Mouse (Mus musculus) frontal cortex, postnatal 36 days (tissue): ENCODE data around the gene Adipor1.
"Not testable (repeated sequence)": the region's sequence is repeated elsewhere in the genome, so short reads cannot be mapped to it uniquely, and the experiment has no call there.

ENCODE experiments used
- DNase-seq, 2 experiments: peaks; one replicate each; pipeline ENCODE4 v3.0.0; 2022; ENCODE audit warnings: low spot score in 2 of 2

The Adipor1 gene

DNA sequence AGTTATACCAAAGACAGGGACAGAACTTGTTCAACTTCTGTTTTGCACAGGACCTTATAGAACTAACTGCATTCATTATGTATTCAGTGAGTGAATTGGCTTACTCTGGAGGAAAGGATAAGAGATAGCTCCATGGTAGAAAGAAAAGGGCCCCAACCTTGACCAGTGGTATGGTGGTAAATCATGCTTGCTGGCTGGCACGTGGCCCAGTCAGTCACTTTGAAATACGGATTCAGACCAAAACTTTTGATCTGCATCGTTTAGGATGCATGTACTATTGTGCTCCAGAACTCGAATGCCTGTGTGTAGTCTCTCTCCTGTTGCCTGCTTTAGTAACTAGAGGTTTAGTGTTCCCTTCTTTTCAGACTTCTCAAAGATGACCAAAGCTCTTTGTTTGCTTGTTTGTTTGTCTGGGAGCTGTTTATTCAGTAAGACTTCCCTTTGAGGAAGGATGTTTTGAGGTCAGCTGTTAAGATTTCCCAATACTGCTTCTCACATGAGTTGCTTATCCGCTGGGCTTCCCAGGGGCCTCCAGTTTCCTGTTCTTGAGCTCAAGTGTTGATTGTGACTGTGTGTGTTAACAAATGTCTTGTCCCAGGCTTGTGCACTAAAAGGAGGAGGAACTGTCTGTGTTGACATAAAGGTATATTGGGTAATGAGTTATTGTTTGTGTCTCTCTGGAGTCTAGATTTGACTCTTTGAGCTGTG is 4.7 kb downstream of the Adipor1 start:
- no peak for DNase-seq

DNA sequence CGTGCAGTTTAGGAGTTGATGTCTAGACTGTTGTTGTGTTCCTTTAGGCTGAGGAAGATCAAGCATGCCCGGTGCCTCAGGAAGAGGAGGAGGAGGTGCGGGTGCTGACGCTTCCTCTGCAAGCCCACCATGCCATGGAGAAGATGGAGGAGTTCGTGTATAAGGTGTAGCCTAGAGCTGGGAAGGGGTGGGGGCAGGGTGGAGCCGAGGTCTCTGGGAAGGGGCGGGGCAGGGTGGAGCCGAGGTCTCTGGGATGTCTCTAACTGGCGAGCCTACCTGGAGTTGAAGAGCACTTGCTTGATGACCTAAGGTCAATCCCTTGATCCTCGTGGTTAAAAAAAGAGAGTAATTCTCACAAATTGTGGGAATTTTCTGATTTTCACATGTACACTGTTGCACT is 8.7 kb downstream of the Adipor1 start:
- no peak for DNase-seq

DNA sequence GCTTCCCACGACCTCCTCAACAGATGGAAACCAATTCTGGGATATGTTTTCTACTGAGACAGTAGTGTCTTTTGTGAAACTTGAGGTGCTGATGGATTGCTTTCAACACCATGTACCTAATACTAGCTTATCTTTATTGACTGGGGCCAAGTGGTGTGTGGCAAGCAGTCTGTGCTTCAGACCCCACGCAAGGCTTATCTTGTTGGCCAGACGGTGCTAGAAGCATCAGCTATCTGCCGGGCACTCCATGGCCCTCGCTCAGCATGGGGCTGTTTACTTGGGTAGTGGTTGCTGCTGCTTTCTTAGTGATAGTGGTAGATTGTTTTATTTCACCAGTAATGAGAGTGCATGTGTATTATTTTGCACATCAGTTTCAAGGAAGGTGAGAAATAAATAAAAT is 11.1 kb downstream of the Adipor1 start:
- no peak for DNase-seq

DNA sequence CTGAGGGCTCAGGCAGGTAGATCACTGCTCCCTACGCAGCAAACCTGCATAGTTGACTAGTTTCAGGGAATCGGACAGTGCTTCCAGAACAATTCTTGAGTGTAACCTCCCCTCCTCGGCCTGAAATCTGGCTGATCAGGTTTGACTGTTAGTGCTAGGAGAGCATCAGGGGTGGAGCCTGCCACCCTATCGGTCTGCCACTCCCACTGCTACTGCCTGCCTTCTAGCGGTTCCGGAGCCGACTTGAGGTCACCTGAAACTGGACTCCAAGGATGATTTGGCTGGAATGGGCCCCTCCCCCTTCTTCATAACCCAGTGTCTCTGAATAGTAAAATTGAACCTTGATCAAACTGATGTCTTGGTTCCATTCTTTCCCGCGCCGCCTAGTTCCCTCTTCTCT is 17.8 kb downstream of the Adipor1 start:
- DNase-seq, result no peak

DNA sequence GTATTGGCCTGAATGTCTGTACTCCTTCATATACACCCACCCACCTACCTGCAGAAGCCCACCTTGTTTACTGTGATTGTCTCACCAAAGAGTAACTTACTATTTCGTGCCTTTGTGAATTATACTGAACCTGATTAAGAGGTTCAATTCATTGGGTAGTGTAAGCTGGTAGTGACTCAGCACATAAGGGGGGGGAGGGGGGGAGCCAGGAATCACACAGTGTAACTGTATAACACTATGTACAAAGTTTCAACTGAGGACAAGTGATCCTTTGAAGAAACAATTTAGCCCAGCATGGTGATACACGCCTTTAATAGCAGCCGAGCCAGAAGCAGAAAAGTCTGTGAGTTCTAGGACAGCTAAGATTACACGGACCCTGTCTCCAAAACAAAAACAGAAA is 18.3 kb downstream of the Adipor1 start:
- DNase-seq, result no peak

DNA sequence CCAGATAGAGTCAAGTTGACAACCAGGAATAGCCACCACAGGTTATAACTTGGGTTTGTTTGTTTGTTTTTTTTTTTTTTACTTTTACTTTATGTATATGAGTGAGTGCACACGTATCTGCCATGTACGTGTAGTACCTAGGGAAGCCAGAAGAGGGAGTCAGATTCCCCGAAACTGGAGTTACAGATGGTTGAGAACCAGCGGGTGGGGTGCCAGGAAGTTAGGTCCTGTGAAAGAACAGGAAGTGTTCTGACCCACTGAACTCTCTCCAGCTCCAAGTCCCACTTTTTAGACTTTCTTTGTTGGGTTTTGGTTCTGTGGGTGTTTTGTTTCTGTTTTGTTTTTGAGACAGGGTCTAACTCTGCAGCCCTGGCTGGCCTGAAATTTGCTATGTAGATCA is 20.2 kb downstream of the Adipor1 start:
- no peak for DNase-seq

DNA sequence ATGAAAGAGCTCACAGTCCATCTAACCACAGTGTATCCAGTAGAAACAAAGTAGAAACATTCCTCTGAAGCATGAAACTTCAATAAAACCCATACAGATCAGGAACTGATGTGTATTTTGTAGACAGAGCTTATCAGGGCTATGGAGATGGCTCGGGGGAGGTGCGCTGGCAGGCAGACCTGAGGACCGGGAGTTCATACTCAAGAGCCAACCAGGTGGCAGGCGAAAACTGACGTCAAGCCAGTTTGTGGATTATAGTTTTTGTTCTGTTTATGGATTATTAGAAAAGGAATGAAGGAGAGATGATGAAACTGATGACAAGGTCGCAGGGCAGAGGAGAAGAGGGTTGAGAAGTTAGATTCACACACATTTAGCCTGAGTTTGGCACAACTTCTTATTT is 25.3 kb downstream of the Adipor1 start:
- DNase-seq, result no peak

DNA sequence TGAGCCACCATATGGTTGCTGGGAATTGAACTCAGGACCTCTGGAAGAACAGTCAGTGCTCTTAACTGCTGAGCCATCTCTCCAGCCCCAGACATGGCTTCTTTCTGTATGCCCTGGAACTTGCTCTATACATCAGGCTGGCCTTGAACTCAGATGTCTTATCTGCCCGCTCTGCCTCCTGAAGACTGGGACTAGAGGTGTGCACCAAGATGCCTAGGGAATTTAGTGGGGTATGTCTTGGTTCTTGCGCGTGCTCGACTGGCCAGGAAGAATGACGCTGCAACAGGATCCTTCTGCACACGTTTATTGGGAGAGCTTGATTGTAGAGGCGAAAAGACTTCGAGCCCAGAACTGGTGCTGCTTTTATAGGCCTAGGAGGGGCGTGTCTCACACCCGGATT is 26.6 kb downstream of the Adipor1 start:
- DNase-seq, result not testable (repeated sequence)

DNA sequence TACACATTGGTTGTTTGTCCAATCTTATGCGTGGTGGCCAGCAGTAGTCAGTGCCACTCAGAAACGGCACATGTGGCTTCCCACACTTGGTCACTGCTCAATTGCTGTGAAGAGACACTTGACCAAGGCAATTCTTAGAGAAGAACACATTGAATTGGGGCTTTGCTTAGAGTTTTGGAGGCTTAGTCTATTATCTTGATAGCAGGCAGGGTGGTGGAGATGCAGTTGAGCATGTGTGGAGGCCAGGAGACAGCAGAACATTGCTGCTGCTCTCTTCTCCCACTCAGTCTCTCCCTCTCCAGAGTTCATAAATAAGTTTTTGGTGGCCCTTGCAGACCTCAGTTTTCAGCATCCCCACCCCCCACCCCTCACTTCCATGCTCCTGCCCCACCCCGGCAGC is 27.2 kb downstream of the Adipor1 start:
- DNase-seq, result no peak

DNA sequence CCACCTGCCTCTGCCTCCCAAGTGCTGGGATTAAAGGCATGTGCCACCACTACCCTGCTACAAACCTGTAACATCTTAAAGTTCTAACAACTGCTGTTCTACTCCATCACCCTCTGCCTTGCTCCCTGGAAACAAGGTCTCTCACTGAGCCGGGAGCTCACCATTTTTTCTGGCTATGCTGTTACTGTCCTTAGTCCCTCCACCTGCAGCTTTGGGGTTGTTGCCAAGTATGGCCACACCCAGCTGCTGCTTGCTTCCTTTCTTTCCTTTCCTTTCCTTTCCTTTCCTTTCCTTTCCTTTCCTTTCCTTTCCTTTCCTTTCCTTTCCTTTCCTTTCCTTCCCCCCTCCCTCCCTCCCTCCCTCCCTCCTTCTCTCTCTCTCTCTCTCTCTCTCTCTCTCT is 28.1 kb downstream of the Adipor1 start:
- DNase-seq, result not testable (repeated sequence)

DNA sequence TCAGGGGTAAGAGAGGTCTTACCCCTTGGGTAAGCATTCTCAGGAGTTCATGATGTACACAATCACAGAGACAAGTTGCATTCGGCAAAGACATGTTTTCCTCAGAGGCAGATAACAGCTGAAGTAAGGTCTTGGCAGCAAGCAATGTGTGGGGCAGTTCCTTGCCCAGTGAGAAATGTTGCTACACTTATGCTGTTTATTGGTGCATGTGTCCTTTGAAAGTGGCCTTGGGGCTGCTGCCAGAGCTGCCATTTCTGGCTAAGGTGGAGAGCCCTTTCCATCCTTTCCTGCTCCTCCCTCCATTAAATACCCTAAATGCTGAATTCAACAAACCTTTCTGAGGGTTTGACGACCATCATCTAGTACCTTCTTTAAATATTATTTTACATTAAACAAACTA is 30.2 kb downstream of the Adipor1 start:
- no peak for DNase-seq

DNA sequence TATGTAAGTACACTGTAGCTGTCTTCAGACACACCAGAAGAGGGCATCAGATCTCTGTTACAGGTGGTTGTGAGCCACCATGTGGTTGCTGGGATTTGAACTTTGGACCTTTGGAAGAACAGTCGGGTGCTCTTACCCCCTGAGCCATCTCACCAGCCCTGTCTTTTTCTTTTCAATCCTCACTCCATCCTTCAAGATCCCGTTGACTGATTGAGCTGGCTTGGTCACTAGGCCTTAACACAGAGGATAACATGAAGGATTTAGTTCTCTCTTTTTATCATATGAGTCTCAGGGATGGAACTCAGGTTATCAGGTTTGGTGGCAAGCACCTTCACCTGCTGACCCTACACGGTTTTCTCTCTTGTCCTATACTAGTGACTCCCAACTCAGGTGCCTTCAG is 33.4 kb downstream of the Adipor1 start:
- not testable (repeated sequence) for DNase-seq

DNA sequence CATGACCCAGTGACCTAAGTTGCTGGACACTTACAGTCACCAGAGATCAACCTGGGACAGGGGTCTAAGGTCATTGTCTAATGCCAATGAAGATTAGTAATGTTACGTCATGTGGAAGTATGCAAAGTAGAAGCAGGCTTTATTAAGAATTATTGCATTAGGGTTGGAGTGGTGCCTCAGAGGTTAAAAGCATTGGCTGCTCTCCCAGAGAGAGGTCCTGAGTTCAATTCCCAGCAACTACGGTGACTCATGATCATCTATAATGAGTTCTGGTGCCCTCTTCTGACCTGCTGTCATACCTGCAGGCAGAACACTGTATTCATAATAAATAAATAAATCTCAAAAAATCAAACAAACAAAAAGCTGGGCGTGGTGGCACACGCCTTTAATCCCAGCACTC is 35.0 kb downstream of the Adipor1 start:
- DNase-seq, result no peak

DNA sequence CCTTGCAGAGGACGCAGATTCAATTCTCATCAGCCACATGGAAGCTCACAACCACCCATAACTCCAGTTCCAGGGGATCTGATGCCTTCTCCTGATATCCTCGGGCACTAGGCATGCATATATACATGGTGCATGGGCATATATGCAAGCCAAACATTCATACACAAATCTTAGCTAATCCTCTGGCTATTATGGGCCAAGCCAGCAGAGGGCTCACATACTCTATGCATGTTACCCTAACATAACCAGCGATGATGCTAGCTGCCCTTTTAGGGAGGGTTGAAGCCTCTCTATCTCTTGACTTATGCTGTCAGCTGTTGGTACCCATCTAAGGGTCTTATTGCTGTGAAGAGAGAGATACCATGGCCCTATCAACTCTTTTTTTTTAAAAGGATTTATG is 35.8 kb downstream of the Adipor1 start:
- peak; percentile 21 to 38 for DNase-seq

DNA sequence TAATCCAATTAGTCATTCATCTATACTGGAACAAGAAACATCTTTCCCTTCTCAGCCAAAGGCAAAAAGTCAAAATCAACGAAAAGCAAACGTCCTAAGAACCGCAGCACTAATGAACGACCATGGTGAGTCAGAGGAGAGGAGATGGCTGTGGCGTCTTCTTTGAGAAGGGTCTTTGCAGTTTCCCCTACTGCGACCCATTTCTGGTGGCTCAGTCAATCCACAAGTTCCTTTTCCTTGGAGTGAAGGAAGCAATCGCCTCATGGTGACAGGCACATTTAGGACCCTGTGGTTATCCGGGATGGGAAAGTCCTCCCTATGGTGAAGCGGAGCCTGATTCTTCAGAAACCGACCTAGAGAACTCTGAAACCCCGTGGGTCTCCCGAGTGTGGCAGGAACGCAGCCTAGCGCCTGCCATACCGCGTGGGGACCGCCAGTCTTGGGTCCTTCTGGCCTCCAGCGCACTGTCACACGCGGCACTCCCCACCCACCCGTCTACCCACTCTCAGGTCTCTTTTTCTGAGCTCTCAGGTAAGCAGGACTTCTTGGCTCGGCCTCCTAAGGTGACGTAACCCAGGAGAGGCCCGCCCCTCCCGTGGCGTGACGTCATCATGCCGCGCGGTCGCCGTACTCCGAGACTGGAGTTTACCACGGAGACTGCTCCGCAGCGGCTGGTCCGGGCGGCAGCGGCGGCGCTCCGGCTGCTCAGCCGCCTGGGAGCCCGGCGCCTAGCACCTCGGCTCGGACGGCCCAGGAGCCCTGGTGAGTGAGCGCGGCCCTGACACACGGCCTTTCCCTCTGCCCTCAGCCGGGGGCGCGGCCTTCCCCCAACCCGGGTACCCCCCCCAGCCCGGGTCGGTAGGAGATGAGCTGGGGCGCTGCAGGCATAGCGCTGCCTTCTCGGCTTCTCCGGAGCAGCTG is 40.0 kb downstream of the Adipor1 start, which contains the start of gene Klhl12:
Gene Klhl12 (plus strand): TSS at position 628 of the 921 bp plus-strand sequence.
- DNase-seq, result peak; percentile 95 to 97

DNA sequence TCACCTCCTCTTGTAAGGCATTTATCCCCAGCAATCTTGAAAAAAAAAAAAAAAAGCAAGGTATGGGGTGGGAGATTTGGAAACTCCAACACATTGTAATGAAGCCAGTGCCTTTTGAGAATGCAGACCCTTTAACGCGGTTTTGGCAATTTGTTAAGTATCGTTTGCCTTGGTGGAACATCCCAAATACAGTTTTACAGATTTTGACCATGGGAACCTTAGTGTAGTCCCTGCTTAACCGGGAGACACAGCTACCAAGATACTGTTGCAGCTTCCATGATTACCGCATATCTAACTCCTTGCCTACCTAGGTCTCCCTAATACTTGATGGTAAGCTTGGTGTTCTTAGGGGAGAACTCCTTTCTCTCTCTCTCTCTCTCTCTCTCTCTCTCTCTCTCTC is 40.9 kb downstream of the Adipor1 start:
- no peak for DNase-seq

DNA sequence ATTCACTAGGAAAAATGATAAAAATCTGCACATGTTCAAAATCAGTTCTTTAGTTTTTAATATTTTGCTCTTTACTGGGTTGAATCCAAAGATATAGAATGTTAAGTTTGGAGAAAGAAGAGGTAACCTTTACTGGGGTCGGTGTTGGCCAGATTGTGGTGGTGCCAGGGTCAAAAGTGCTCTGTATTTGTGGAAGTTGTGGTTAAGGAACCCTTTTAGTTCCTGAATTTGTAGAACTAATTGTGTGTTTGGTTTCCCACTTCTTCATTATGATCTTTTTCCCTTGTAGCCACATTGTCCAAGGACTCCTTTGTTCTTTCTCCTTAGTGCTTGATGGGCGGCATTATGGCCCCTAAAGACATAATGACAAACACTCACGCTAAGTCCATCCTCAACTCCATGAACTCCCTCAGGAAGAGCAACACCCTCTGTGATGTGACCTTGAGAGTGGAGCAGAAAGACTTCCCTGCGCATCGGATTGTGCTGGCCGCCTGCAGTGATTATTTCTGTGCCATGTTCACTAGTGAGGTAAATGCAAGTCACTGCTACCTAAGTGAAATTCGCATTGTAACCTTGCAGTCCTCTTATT is 43.1 kb downstream of the Adipor1 start:
- DNase-seq, result no peak

DNA sequence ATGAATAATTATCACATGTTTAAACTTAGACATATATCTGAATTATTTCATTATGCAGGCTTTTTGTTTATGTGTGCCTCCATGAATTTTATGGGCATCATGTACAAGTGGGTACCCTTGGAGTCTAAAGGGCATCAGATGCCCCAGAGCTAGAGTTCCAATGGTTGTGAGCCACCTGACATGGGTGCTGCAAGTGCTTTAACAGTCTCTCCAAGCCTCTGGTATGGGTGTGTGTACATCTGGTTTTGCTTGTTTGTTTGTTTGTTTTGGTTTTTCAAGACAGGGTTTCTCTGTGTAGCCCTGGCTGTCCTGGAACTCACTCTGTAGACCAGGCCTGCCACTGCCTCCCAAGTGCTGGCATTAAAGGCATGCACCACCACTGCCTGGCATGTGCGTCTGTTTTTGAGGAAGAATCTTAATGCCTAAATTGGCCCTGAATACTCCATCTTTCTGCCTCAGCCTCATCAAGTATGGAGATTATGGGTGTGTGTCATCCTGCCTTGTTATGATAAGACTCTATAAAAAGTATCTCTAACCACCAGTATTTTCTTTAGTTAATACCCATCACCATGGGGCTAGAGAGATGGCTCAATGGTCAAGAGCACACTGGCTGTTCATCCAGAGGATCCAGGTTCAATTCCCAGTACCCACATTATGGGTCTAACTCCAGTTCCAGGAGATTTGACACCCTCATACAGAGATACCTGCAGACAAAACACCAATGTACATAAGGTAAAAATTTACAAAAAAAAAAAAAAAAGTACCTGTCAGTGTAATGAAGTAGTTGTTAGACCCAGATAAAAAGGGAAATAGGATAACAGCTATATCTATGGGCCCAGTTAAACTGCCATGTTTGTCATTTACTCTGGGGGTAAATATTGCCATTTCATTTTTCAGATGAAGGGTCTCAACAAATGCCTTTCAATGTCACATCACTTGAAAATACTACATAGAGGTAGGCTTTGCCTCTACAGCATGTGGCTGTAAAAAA is 45.4 kb downstream of the Adipor1 start:
- no peak for DNase-seq
